Mouse (Mus musculus): ENCODE measurements at regions not wholly inside any gene's neighbourhood (a gene's known extent, or its start where the extent isn't known, plus 50 kb on each side); places are given as distances from the start of the nearest gene placed in this dataset.

- no peak for ATAC-seq (replicated peaks; ENCODE audit: insufficient number of reproducible peaks, insufficient read depth, low FRiP score, low read depth)
- Histone ChIP-seq H3K4me3 (no peak overlapping the region), H3K9ac (no peak overlapping the region), H3K27me3 (no peaks in the 10 kb centered on the region), H3K4me1 (replicated peaks) (no peaks in the 10 kb centered on the region), H3K27ac (no peak overlapping the region), H3K9me3 (replicated peaks) (no peaks in the 10 kb centered on the region), H3K4me2 (no peak overlapping the region), H3K36me3 (no peaks in the 10 kb centered on the region)
- 76% methylated on average over 4 of the region's 4 CpGs for WGBS
Observed at GRCm38 (mm10) chr1:43347152-43347551, 97.2 kb upstream of the Nck2 start.

- H3K27me3 ChIP-seq, result no peaks in the 10 kb centered on the region
- H3K4me3 ChIP-seq, result no peak overlapping the region
- H3K4me1 ChIP-seq (replicated peaks), result no peaks in the 10 kb centered on the region
- H3K4me2 ChIP-seq, result no peak overlapping the region
- no peaks in the 10 kb centered on the region for H3K9me3 ChIP-seq (replicated peaks)
- no peak for ATAC-seq (replicated peaks; ENCODE audit: insufficient number of reproducible peaks, insufficient read depth, low FRiP score, low read depth)
- H3K27ac ChIP-seq, result no peak overlapping the region
- WGBS, result 67% methylated on average over 3 of the region's 3 CpGs
- no peak overlapping the region for H3K9ac ChIP-seq
- H3K36me3 ChIP-seq, result no peaks in the 10 kb centered on the region
Observed at GRCm38 (mm10) chr1:43349966-43350365, 94.4 kb upstream of the Nck2 start.

GRCm38 (mm10) chr1:43358191-43358590, 86.2 kb upstream of the Nck2 start:
- 0 out of 2 replicates have a peak, but pooled peaks have one; percentile 27 for ATAC-seq (replicated peaks; ENCODE audit: insufficient number of reproducible peaks, insufficient read depth, low FRiP score, low read depth)
- H3K9ac ChIP-seq, result 0 out of 2 replicates have a peak overlapping the region, but pooled peaks have one; percentile 1
- no peak overlapping the region for H3K27ac ChIP-seq
- H3K4me1 ChIP-seq (replicated peaks), result peaks cover 19% of the 10 kb centered on the region
- 38% methylated on average over 6 of the region's 6 CpGs for WGBS
- no peak overlapping the region for H3K4me2 ChIP-seq
- no peaks in the 10 kb centered on the region for H3K9me3 ChIP-seq (replicated peaks)
- H3K36me3 ChIP-seq, result no peaks in the 10 kb centered on the region
- H3K27me3 ChIP-seq, result no peaks in the 10 kb centered on the region
- H3K4me3 ChIP-seq, result no peak overlapping the region

- H3K27ac ChIP-seq, result no peak overlapping the region
- no peak overlapping the region for H3K4me2 ChIP-seq
- no peak overlapping the region for H3K9ac ChIP-seq
- no peaks in the 10 kb centered on the region for H3K27me3 ChIP-seq
- H3K36me3 ChIP-seq, result no peaks in the 10 kb centered on the region
- no peaks in the 10 kb centered on the region for H3K9me3 ChIP-seq (replicated peaks)
- WGBS, result 88% methylated on average over 4 of the region's 4 CpGs
- no peak for ATAC-seq (replicated peaks; ENCODE audit: insufficient number of reproducible peaks, insufficient read depth, low FRiP score, low read depth)
- no peak overlapping the region for H3K4me3 ChIP-seq
- peaks cover 19% of the 10 kb centered on the region for H3K4me1 ChIP-seq (replicated peaks)
Observed at GRCm38 (mm10) chr1:43359662-43360061, 84.7 kb upstream of the Nck2 start.

- no peaks in the 10 kb centered on the region for H3K36me3 ChIP-seq
- H3K9ac ChIP-seq, result no peak overlapping the region
- ATAC-seq (replicated peaks; ENCODE audit: insufficient number of reproducible peaks, insufficient read depth, low FRiP score, low read depth), result no peak
- H3K4me3 ChIP-seq, result no peak overlapping the region
- H3K4me1 ChIP-seq (replicated peaks), result peaks cover 19% of the 10 kb centered on the region
- 67% methylated on average over 8 of the region's 8 CpGs for WGBS
- no peaks in the 10 kb centered on the region for H3K27me3 ChIP-seq
- no peak overlapping the region for H3K27ac ChIP-seq
- no peak overlapping the region for H3K4me2 ChIP-seq
- H3K9me3 ChIP-seq (replicated peaks), result no peaks in the 10 kb centered on the region
Observed at GRCm38 (mm10) chr1:43360291-43360690, 84.1 kb upstream of the Nck2 start.

- no peak overlapping the region for H3K4me2 ChIP-seq
- no peak for ATAC-seq (replicated peaks; ENCODE audit: insufficient number of reproducible peaks, insufficient read depth, low FRiP score, low read depth)
Observed at GRCm38 (mm10) chr1:43360741-43361140, 83.6 kb upstream of the Nck2 start.

GRCm38 (mm10) chr1:43361455-43361863, 82.9 kb upstream of the Nck2 start:
- Histone ChIP-seq H3K4me1 (replicated peaks) (peaks cover 19% of the 10 kb centered on the region), H3K4me3 (no peak overlapping the region), H3K9me3 (replicated peaks) (no peaks in the 10 kb centered on the region), H3K27ac (no peak overlapping the region), H3K36me3 (no peaks in the 10 kb centered on the region), H3K9ac (no peak overlapping the region), H3K27me3 (no peaks in the 10 kb centered on the region), H3K4me2 (0 out of 2 replicates have a peak overlapping the region, but pooled peaks have one; percentile 2)
- ATAC-seq (replicated peaks; ENCODE audit: insufficient number of reproducible peaks, insufficient read depth, low FRiP score, low read depth), result no peak
- WGBS, result 38% methylated on average over 3 of the region's 3 CpGs

More at GRCm38 (mm10) chr1:43360741-43361140, 83.6 kb upstream of the Nck2 start:
- no peaks in the 10 kb centered on the region for H3K36me3 ChIP-seq
- H3K27me3 ChIP-seq, result no peaks in the 10 kb centered on the region
- 13% methylated on average over 4 of the region's 4 CpGs for WGBS
- no peak overlapping the region for H3K9ac ChIP-seq
- no peak overlapping the region for H3K4me3 ChIP-seq
- H3K9me3 ChIP-seq (replicated peaks), result no peaks in the 10 kb centered on the region
- peaks cover 19% of the 10 kb centered on the region for H3K4me1 ChIP-seq (replicated peaks)
- H3K27ac ChIP-seq, result no peak overlapping the region

- ATAC-seq (replicated peaks; ENCODE audit: insufficient number of reproducible peaks, insufficient read depth, low FRiP score, low read depth), result no peak
- Histone ChIP-seq H3K36me3 (no peaks in the 10 kb centered on the region), H3K4me2 (no peak overlapping the region), H3K9me3 (replicated peaks) (no peaks in the 10 kb centered on the region), H3K27me3 (no peaks in the 10 kb centered on the region), H3K4me3 (no peak overlapping the region), H3K27ac (no peak overlapping the region), H3K4me1 (replicated peaks) (peaks cover 19% of the 10 kb centered on the region), H3K9ac (no peak overlapping the region)
- WGBS, result 45% methylated on average over 5 of the region's 5 CpGs
Observed at GRCm38 (mm10) chr1:43362136-43362535, 82.2 kb upstream of the Nck2 start.

GRCm38 (mm10) chr1:43363178-43363577, 81.2 kb upstream of the Nck2 start:
- Histone ChIP-seq H3K4me3 (no peak overlapping the region), H3K9ac (no peak overlapping the region), H3K9me3 (replicated peaks) (no peaks in the 10 kb centered on the region), H3K4me2 (no peak overlapping the region), H3K27me3 (no peaks in the 10 kb centered on the region), H3K36me3 (no peaks in the 10 kb centered on the region), H3K4me1 (replicated peaks) (peaks cover 18% of the 10 kb centered on the region), H3K27ac (no peak overlapping the region)
- ATAC-seq (replicated peaks; ENCODE audit: insufficient number of reproducible peaks, insufficient read depth, low FRiP score, low read depth), result no peak
- WGBS, result 59% methylated on average over 4 of the region's 4 CpGs

GRCm38 (mm10) chr1:43366433-43366832, 77.9 kb upstream of the Nck2 start:
- Histone ChIP-seq H3K4me3 (no peak overlapping the region), H3K9ac (no peak overlapping the region), H3K9me3 (replicated peaks) (no peaks in the 10 kb centered on the region), H3K27ac (no peak overlapping the region), H3K36me3 (no peaks in the 10 kb centered on the region), H3K4me1 (replicated peaks) (peaks cover 4% of the 10 kb centered on the region), H3K4me2 (no peak overlapping the region), H3K27me3 (no peaks in the 10 kb centered on the region)
- ATAC-seq (replicated peaks; ENCODE audit: insufficient number of reproducible peaks, insufficient read depth, low FRiP score, low read depth), result no peak
- WGBS, result 70% methylated on average over 2 of the region's 2 CpGs

GRCm38 (mm10) chr1:43367151-43367895, 77.1 kb upstream of the Nck2 start:
- Histone ChIP-seq H3K27ac (no peak overlapping the region), H3K4me2 (no peak overlapping the region), H3K27me3 (no peaks in the 10 kb centered on the region), H3K4me3 (no peak overlapping the region), H3K36me3 (no peaks in the 10 kb centered on the region), H3K9ac (no peak overlapping the region), H3K9me3 (replicated peaks) (no peaks in the 10 kb centered on the region), H3K4me1 (replicated peaks) (no peaks in the 10 kb centered on the region)
- ATAC-seq (replicated peaks; ENCODE audit: insufficient number of reproducible peaks, insufficient read depth, low FRiP score, low read depth), result no peak
- 54% methylated on average over 5 of the region's 5 CpGs for WGBS

- Histone ChIP-seq H3K9me3 (replicated peaks) (no peaks in the 10 kb centered on the region), H3K36me3 (no peaks in the 10 kb centered on the region), H3K4me3 (no peak overlapping the region), H3K27me3 (no peaks in the 10 kb centered on the region), H3K4me1 (replicated peaks) (no peaks in the 10 kb centered on the region), H3K9ac (no peak overlapping the region), H3K4me2 (no peak overlapping the region), H3K27ac (no peak overlapping the region)
- no peak for ATAC-seq (replicated peaks; ENCODE audit: insufficient number of reproducible peaks, insufficient read depth, low FRiP score, low read depth)
- 76% methylated on average over 1 of the region's 1 CpGs for WGBS
Observed at GRCm38 (mm10) chr1:43371863-43372262, 72.5 kb upstream of the Nck2 start.

All from heart, embryonic 15.5 days (tissue).